Mouse (Mus musculus): Measurements from ENCODE around the gene Gfap. TPM values are rescaled to one million over a fixed set of nuclear protein-coding genes. Genes with fewer than 3 reads are reported as not detected.

Gene Gfap
- total RNA-seq, 2 experiments from 2014 or later = not detected

GRCm38 (mm10) chr11:102845926-102846325 lies 54.8 kb downstream of the Gfap start:
- DNase-seq = no peak
- intact Hi-C loops (cut with DNase I) = no loop called here

DNA sequence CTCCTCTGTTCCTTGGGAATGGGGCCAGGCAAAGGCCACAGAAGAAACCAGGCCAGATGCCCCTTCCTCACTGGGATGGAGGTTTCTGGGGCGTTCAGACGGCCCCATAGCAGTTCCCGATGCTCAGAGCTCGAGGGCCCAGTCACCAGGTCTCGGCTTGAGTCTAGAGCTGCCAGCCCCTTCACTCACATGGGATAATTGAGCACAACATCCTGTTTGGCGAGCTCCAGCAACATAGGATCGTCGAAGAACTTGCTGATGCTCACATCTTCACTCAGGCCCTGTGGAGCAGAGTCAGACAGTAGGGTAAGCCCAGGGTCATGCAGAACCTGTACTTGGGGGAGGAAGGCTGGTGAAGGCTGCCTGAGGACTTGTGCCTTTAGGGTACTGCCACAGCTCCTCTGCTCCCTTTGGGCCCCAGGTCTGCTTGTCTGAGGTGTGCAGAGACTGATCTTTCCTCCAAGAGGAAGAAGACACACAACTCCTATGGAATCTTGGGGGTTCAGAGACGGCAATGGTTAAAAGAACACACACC lies 62.0 kb downstream of the Gfap start:
- intact Hi-C loops (cut with DNase I) = no loop called here
- DNase-seq = no peak

DNA sequence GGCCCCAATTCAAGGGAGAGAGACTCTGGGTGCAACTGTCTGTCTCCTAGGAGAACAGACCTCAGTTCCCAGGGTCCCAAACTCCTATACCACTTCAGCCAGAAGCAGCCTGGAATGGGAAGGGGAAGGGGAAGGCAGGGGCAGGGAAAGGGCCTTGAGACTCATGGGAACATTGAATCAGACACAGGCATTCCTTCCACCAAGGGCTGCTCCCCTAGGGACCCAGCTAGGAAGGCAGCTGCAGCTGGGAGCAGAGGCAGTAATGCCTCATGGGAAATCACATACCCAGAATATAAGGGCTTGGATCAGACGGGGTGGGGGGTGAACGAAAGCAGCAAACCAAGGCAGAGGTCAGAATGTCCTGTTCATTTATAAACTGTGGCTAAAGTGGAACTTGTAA lies 62.6 kb downstream of the Gfap start:
- no peak for DNase-seq
- intact Hi-C loops (cut with DNase I) = no loop called here

DNA sequence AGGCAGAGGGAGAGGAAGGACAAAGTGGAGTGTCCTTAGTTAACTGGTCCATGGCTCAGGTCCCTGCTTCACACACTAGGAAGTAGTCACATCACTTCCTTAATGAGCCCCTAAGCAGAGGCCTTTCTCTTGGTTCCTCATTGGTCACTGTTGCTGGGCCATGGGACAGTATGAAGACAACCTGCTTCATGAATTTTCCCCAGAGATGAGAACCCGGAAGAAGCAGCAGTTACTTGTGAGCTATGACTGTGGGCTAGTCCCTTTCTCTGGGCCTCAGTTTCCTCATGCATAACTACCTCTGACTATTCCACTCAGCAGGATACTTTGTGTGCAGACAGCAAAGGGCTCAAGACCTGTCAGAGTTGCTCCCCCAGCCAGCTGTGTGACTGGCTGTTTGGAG lies 63.3 kb downstream of the Gfap start:
- no peak for DNase-seq
- intact Hi-C loops (cut with DNase I) = no loop called here

Other genes with a start within 250 kb of the Gfap start
- gene Meioc, start 237.2 kb downstream of the Gfap start, total RNA-seq (2021) = not detected
- 10 to 100 TPM; 67.5 to 70.1 TPM for gene Ccdc43, start 203.1 kb downstream of the Gfap start, total RNA-seq (2021)
- gene Adam11, start 139.5 kb downstream of the Gfap start, total RNA-seq (2021) = under 1 TPM; 0.32 to 0.79 TPM
- 1 to 10 TPM; 4.6 to 5.8 TPM for gene Gjc1, start 81.2 kb downstream of the Gfap start, total RNA-seq (2021)
- 1 to 10 TPM; 3.5 to 6.1 TPM for gene Higd1b, start 65.1 kb downstream of the Gfap start, total RNA-seq (2021)
- 10 to 100 TPM; 20.7 to 28.5 TPM for gene Eftud2, start 19.9 kb downstream of the Gfap start, total RNA-seq (2021)
- not detected for gene Ccdc103, start 19.7 kb downstream of the Gfap start, total RNA-seq (2021)
- gene Fam187a, start 15.7 kb downstream of the Gfap start, total RNA-seq (2021) = not detected
- under 1 TPM; 0.17 to 0.46 TPM for gene Kif18b, start 24.2 kb upstream of the Gfap start, total RNA-seq (2021)
- gene C1ql1, start 45.8 kb upstream of the Gfap start, total RNA-seq (2021) = under 1 TPM in 1 of 2 experiments, not detected in 1; 0.17 TPM
- gene Nmt1, start 127.3 kb upstream of the Gfap start, total RNA-seq (2021) = 10 to 100 TPM; 44.6 to 47.2 TPM
- gene Dcakd, start 127.4 kb upstream of the Gfap start, total RNA-seq (2021) = 10 to 100 TPM; 16.2 to 19.8 TPM
- gene Plcd3, start 200.7 kb upstream of the Gfap start, total RNA-seq (2021) = 1 to 10 TPM; 3.8 to 4.0 TPM
- 10 to 100 TPM; 26.8 to 31.1 TPM for gene Acbd4, start 200.8 kb upstream of the Gfap start, total RNA-seq (2021)
- gene Hexim1, start 215.3 kb upstream of the Gfap start, total RNA-seq (2021) = 10 to 100 TPM; 14.7 to 17.0 TPM
- 1 to 10 TPM; 2.1 to 2.9 TPM for gene Hexim2, start 231.5 kb upstream of the Gfap start, total RNA-seq (2021)

Data from gastrocnemius, postnatal 36 days (tissue).